Mouse (Mus musculus): ENCODE results near the gene Kcnn4. TPM values are rescaled to one million over a fixed set of nuclear protein-coding genes. Genes with fewer than 3 reads are reported as not detected.

Kcnn4 gene
- polyA plus RNA-seq, 1 experiment: 7.3 TPM

- no peak for DNase-seq (ENCODE audit: low read depth)
Measured at GRCm38 (mm10) chr7:24423956-24424732, 54.1 kb downstream of the Kcnn4 start.

- no peak for DNase-seq (ENCODE audit: low read depth)
Measured at GRCm38 (mm10) chr7:24425919-24426318, 55.9 kb downstream of the Kcnn4 start.

DNA sequence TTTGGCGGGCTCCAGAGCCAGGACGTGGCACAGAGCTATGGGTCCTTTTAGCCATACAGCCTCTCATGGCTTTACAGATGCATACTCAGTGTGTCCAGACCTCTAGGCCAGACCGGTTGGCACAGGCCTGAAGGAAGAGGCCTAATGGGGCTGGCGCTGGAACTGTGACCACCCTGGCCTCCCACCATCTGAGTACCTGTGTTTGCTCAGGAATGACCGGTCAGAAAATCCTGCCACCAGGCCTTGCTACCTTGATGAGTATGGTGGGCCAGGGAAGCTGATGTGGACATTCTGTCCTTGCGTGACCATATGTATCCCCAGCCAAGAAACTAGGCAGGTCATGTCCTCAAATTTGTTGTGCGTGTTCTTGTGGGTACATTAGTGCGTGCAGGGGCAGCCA lies 57.1 kb downstream of the Kcnn4 start:
- DNase-seq (ENCODE audit: low read depth): no peak

GRCm38 (mm10) chr7:24428725-24429124 lies 58.7 kb downstream of the Kcnn4 start:
- no peak for DNase-seq (ENCODE audit: low read depth)

DNA sequence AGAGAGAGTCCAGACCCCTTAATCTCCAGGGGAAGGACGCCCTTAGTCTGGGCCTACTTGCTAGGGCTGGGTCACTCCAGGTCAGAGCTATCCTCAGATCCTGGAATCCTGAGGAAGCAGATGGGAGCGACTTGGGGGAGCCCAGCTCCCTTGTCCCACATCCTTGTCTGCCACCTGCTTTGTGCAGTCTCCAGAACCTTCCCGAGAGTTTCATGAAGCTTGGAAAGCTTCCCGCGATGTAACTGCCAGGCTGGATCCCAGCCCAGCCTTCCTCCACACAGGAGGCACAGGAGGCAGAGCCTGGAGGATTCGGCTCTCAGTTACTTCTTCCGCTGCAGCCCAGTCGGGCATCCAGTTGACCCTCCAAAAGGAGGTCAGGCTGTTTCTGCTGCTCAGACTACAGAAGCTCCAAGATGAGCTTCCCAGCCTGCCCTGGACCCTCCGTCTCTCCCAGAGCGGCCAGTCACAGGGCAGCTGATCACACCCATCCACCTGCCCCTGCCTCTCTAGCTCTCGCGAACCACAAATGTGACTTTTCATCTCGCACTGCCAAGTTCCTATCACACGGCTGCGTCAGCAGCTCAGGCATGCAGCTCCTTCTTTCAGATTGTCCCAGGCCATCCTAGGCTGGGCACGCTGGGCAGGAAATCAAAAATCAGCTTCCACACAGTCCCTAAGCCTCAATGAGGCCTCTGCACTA lies 59.5 kb downstream of the Kcnn4 start:
- DNase-seq (ENCODE audit: low read depth): no peak

DNA sequence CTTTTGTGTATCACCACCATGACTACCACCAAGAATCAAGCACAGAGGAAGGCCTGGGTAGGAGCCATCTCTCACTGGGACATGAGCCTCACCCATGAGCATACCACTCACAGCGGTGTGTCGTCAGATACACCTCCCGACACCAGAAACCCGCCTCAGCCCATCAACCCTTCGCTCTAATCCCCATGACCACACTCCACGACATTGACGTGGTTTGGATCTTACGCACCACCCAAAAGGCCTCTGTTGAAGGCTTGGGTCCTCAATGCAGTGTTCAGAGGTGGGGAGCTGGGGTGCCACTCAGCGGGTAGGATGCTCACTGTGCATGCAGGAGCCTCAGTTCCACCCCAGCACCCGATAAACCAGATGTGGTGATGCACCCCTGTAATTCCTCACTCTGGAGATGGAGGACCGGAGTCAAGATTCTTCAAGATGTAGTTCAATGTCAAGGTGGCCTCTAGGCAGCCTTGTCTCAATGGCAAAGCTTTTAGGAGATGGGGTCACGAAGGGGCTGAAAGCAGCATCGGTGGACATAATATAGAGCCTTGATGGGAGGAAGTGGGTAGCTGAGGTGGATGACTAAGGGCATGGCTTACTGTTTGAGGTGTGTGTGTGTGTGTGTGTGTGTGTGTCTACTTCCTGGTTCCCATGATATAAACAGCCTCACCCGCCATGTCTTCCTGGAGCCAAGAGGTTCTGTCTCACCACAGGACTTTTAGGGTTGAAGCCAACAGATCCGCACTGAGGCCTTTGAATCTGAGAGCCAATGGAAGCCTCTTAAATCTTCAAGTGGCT lies 60.7 kb downstream of the Kcnn4 start:
- no peak for DNase-seq (ENCODE audit: low read depth)

DNA sequence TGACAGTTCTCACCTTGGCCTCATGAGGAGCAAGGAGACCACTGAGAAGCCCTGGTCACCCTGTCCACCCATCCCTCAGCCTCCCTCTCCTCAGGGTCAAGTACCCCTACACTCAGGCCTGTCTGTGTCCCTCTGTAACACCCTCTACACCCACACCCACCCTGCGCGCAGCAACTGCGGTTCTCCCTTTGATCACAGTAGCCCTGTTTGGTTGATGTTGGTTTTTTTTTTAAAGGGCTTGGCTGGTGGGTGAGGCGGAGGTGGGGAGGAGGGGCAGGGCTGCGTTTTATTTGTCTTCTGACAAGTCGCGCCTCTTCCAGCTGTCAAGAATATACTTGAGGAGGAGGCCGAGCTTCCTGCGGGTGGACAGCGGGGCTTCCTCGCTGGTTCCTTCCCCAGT lies 61.6 kb downstream of the Kcnn4 start:
- DNase-seq (ENCODE audit: low read depth): no peak

GRCm38 (mm10) chr7:24435305-24435704 lies 65.2 kb downstream of the Kcnn4 start:
- no peak for DNase-seq (ENCODE audit: low read depth)

Other genes starting within 250 kb of the Kcnn4 start
- 6.0 and 6.7 TPM in 2 replicates for gene Zfp235, start 236.1 kb upstream of the Kcnn4 start, polyA plus RNA-seq (2012; rRNA removed)
- gene Zfp114, start 195.2 kb upstream of the Kcnn4 start, polyA plus RNA-seq (2012; rRNA removed): 0.18 and 0.27 TPM in 2 replicates
- 3.0 and 3.6 TPM in 2 replicates for gene Zfp111, start 158.8 kb upstream of the Kcnn4 start, polyA plus RNA-seq (2012; rRNA removed)
- gene Zfp109, start 132.7 kb upstream of the Kcnn4 start, polyA plus RNA-seq (2012; rRNA removed): 1.6 TPM in 2 replicates
- 1.8 and 1.9 TPM in 2 replicates for gene Zfp108, start 115.5 kb upstream of the Kcnn4 start, polyA plus RNA-seq (2012; rRNA removed)
- 2.4 and 3.2 TPM in 2 replicates for gene Zfp93, start 99.8 kb upstream of the Kcnn4 start, polyA plus RNA-seq (2012; rRNA removed)
- gene Zfp61, start 69.0 kb upstream of the Kcnn4 start, polyA plus RNA-seq (2012; rRNA removed): 9.0 and 9.8 TPM in 2 replicates
- 7.2 and 7.4 TPM in 2 replicates for gene Zfp94, start 53.6 kb upstream of the Kcnn4 start, polyA plus RNA-seq (2012; rRNA removed)
- gene Tescl, start 36.3 kb upstream of the Kcnn4 start, polyA plus RNA-seq (2012; rRNA removed): 1.5 and 8.3 TPM in 2 replicates
- 0.04 TPM in 1 of 2 replicates, not detected in the other for gene Lypd5, start 21.1 kb upstream of the Kcnn4 start, polyA plus RNA-seq (2012; rRNA removed)
- gene Smg9, start 29.4 kb downstream of the Kcnn4 start, polyA plus RNA-seq (2012; rRNA removed): 51.5 and 58.6 TPM in 2 replicates
- 7.9 and 10.0 TPM in 2 replicates for gene Irgc1, start 82.0 kb downstream of the Kcnn4 start, polyA plus RNA-seq (2012; rRNA removed)
- 7.1 and 11.3 TPM in 2 replicates for gene Plaur, start 92.2 kb downstream of the Kcnn4 start, polyA plus RNA-seq (2012; rRNA removed)
- 3.0 and 5.7 TPM in 2 replicates for gene Cadm4, start 111.8 kb downstream of the Kcnn4 start, polyA plus RNA-seq (2012; rRNA removed)
- 5.2 and 6.6 TPM in 2 replicates for gene Zfp428, start 136.7 kb downstream of the Kcnn4 start, polyA plus RNA-seq (2012; rRNA removed)
- gene AC161166.1, start 142.2 kb downstream of the Kcnn4 start, polyA plus RNA-seq (2012; rRNA removed): 0.35 and 0.72 TPM in 2 replicates
- gene Irgq, start 160.4 kb downstream of the Kcnn4 start, polyA plus RNA-seq (2012; rRNA removed): 16.0 TPM in 2 replicates
- 0.32 and 0.41 TPM in 2 replicates for gene Pinlyp, start 175.9 kb downstream of the Kcnn4 start, polyA plus RNA-seq (2012; rRNA removed)
- 39.2 and 43.6 TPM in 2 replicates for gene Xrcc1, start 176.0 kb downstream of the Kcnn4 start, polyA plus RNA-seq (2012; rRNA removed)
- 13.5 and 17.7 TPM in 2 replicates for gene Ethe1, start 217.3 kb downstream of the Kcnn4 start, polyA plus RNA-seq (2012; rRNA removed)
- 0.04 and 0.06 TPM in 2 replicates for gene Zfp575, start 217.4 kb downstream of the Kcnn4 start, polyA plus RNA-seq (2012; rRNA removed)
- gene Phldb3, start 240.5 kb downstream of the Kcnn4 start, polyA plus RNA-seq (2012; rRNA removed): 2.4 and 3.4 TPM in 2 replicates